Mouse (Mus musculus): ENCODE measurements at regions not wholly inside any gene's neighbourhood (a gene's known extent, or its start where the extent isn't known, plus 50 kb on each side); places are given as distances from the start of the nearest gene placed in this dataset.

DNA sequence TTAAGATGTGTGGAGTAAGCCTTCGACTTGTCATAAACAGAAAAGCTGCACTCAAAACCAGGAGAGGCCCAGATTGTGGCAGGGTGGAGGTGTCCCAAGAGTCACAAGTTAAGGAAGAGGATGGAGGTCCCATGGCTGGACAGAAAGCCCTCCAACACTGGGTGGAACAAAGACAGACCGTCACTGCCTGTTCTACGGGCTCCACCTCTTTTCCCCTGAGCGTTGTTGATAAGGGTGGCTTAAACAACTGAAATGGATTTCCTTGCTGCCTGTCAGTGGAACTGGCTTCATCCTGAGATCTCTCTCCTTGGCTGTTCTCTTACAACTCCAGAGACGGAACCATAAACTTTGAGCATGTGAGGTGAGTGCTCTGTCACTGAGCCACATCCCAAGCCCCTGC, 78.0 kb downstream of the Aptx start:
- TF ChIP-seq CTCF (IDR thresholded peaks at IDR 0.05) = no peak
- TF ChIP-seq EP300 (IDR thresholded peaks at IDR 0.05) = no peak
- ATAC-seq = no peak

GRCm38 (mm10) chr4:40625911-40626310, 77.1 kb downstream of the Aptx start:
- WGBS = 29% methylated on average over 6 of the region's 6 CpGs
- no peaks in the 10 kb centered on the region for H3K36me3 ChIP-seq (ENCODE audit: insufficient read depth, low read length)
- H3K27ac ChIP-seq (ENCODE audit: low read length) = no peak overlapping the region
- H3K4me1 ChIP-seq (ENCODE audit: insufficient read depth, low read depth, low read length) = no peaks in the 10 kb centered on the region
- ATAC-seq (no peak), DNase-seq (ENCODE audit: low spot score) (no peak)
- no peak overlapping the region for H3K9ac ChIP-seq (replicated peaks; ENCODE audit: low read depth)
- TF ChIP-seq EP300 (IDR thresholded peaks at IDR 0.05) (no peak), CTCF (IDR thresholded peaks at IDR 0.05) (no peak)
- no peak overlapping the region for H3K4me3 ChIP-seq (ENCODE audit: low read depth, low read length)
- no peaks in the 10 kb centered on the region for H3K9me3 ChIP-seq (ENCODE audit: low read length)
- no peaks in the 10 kb centered on the region for H3K27me3 ChIP-seq (replicated peaks; ENCODE audit: insufficient read depth, low read length)
- H3K4me2 ChIP-seq (replicated peaks; ENCODE audit: low read depth, low read length) = no peak overlapping the region

More for the DNA sequence above, 78.0 kb downstream of the Aptx start:
- H3K27ac ChIP-seq (ENCODE audit: low read length) = no peak overlapping the region
- H3K27me3 ChIP-seq (replicated peaks; ENCODE audit: insufficient read depth, low read length) = no peaks in the 10 kb centered on the region
- WGBS = 35% methylated on average over 5 of the region's 5 CpGs
- DNase-seq (ENCODE audit: low spot score) = no peak
- no peak overlapping the region for H3K4me3 ChIP-seq (ENCODE audit: low read depth, low read length)
- no peaks in the 10 kb centered on the region for H3K9me3 ChIP-seq (ENCODE audit: low read length)
- H3K9ac ChIP-seq (replicated peaks; ENCODE audit: low read depth) = no peak overlapping the region
- no peak overlapping the region for H3K4me2 ChIP-seq (replicated peaks; ENCODE audit: low read depth, low read length)
- H3K4me1 ChIP-seq (ENCODE audit: insufficient read depth, low read depth, low read length) = no peaks in the 10 kb centered on the region
- no peaks in the 10 kb centered on the region for H3K36me3 ChIP-seq (ENCODE audit: insufficient read depth, low read length)

Data from lung, postnatal 0 days (tissue).